Mouse (Mus musculus): ENCODE measurements around the gene Fancl.

GRCm38 (mm10) chr11:26489761-26490466, 104.0 kb downstream of the Fancl start:
- TF ChIP-seq CHD2 (IDR thresholded peaks at IDR 0.05; ENCODE audit: low read length) (no peak), MEF2A (IDR thresholded peaks at IDR 0.05; ENCODE audit: borderline replicate concordance, low read depth, low read length) (no peak), TCF12 (IDR thresholded peaks at IDR 0.05; ENCODE audit: low read depth, low read length) (no peak), MXI1 (IDR thresholded peaks at IDR 0.05; ENCODE audit: low read depth, low read length) (no peak), POLR2A (IDR thresholded peaks at IDR 0.05; ENCODE audit: low read depth, low read length) (no peak), USF1 (IDR thresholded peaks at IDR 0.05; ENCODE audit: low read depth, low read length) (no peak), CTCF (conservative IDR thresholded peaks at IDR 0.05 in 1 of 2, IDR thresholded peaks at IDR 0.05 in 1 of 2; ENCODE audit: low read depth in 2 of 2, low read length in 2 of 2) (peak in 1 of 2 experiments; percentile 49; a peak in 2 of 4 replicates), EP300 (IDR thresholded peaks at IDR 0.05; ENCODE audit: low read length) (no peak)
